Mouse (Mus musculus) liver, embryonic 13.5 days (tissue): ENCODE data around the gene Gm4303. TPM values are rescaled to one million over a fixed set of nuclear protein-coding genes. Genes with fewer than 3 reads are reported as not detected.
"Not testable (repeated sequence)": the region's sequence is repeated elsewhere in the genome, so short reads cannot be mapped to it uniquely, and the experiment has no call there.

Experiments used
- ATAC-seq: fragments of 200-750 bp; cut with Nextera tagmentation; 2 replicates; pipeline ENCODE4 v1.8.0; 2017; ENCODE audit warnings: low read depth, mild to moderate bottlenecking, moderate number of reproducible peaks, moderate library complexity
- DNase-seq: peaks from one replicate; pipeline ENCODE4 v3.0.0; 2022
- H3K27ac ChIP-seq: fragments of 300-500 bp; sonication (generic); 2 replicates; pipeline ENCODE4 v1.5.1; 2015; ENCODE audit warnings: moderate library complexity, mild to moderate bottlenecking, inconsistent platforms
- H3K27me3 ChIP-seq: fragments of 300-500 bp; sonication (generic); 2 replicates; pipeline ENCODE4 v1.6.1; 2015; ENCODE audit warnings: mild to moderate bottlenecking, inconsistent platforms
- H3K36me3 ChIP-seq: fragments of 300-500 bp; sonication (generic); 2 replicates; pipeline ENCODE4 v1.6.1; 2015; ENCODE audit warnings: mild to moderate bottlenecking, inconsistent platforms
- H3K4me1 ChIP-seq: fragments of 300-500 bp; sonication (generic); replicated peaks from 2 replicates; pipeline ENCODE4 v1.6.1; 2015; ENCODE audit warnings: inconsistent platforms
- H3K4me2 ChIP-seq: fragments of 300-500 bp; sonication (generic); 2 replicates; pipeline ENCODE4 v1.6.1; 2015; ENCODE audit warnings: inconsistent platforms, mild to moderate bottlenecking, moderate library complexity
- H3K4me3 ChIP-seq: fragments of 300-500 bp; sonication (generic); replicated peaks from 2 replicates; pipeline ENCODE4 v1.5.1; 2015; ENCODE audit warnings: mild to moderate bottlenecking, inconsistent platforms
- H3K9ac ChIP-seq: fragments of 300-500 bp; sonication (generic); 2 replicates; pipeline ENCODE4 v1.6.1; 2015; ENCODE audit warnings: mild to moderate bottlenecking, inconsistent platforms
- H3K9me3 ChIP-seq: fragments of 300-500 bp; sonication (generic); replicated peaks from 2 replicates; pipeline ENCODE4 v1.6.1; 2016; ENCODE audit warnings: inconsistent platforms
- WGBS: fragments of 180-500 bp; shearing (Covaris S2); methylation state at CpG from one replicate; pipeline ENCODE4 v1.1.7; 2015; ENCODE audit not compliant: insufficient replicate concordance; 5-methylcytosine and 5-hydroxymethylcytosine counted together
- polyA plus RNA-seq: library from polyadenylated mRNA; unstranded; fragments of >200 nt; fragmentation: Nextera tagmentation; extraction: Ambion mirVana; gene quantifications from 2 replicates; pipeline ENCODE4 v1.2.1, GENCODE M21; 2015

Gene Gm4303
- not detected in 2 replicates for polyA plus RNA-seq

DNA sequence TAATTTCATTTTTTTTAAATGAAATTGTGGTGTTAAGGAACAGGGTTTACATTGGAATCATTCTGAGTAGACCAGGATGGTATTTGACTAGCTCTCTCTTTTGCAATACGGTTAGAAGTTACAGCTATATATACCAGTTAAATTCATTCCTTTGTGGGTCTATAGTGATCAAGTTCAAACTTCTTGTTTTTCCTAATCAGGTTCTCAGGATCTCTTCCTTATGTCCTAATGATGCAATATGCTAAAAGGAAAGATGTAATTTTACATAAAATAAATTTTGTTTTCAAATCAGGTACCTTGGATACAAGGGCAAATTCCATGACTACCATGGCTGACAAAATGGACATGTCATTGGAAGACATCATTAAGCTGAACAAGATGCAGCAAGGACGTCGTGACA lies at the start of gene Gm4303:
Gene Gm4303 (plus strand): TSS at position 301 of the 400 bp plus-strand sequence.
- H3K36me3 ChIP-seq, H3K4me2 ChIP-seq, H3K4me1 ChIP-seq, ATAC-seq, DNase-seq, H3K27me3 ChIP-seq, H3K9ac ChIP-seq, H3K27ac ChIP-seq, H3K4me3 ChIP-seq, H3K9me3 ChIP-seq: not testable (repeated sequence)
- WGBS = no CpG with 5 or more reads among the region's 3 CpGs

DNA sequence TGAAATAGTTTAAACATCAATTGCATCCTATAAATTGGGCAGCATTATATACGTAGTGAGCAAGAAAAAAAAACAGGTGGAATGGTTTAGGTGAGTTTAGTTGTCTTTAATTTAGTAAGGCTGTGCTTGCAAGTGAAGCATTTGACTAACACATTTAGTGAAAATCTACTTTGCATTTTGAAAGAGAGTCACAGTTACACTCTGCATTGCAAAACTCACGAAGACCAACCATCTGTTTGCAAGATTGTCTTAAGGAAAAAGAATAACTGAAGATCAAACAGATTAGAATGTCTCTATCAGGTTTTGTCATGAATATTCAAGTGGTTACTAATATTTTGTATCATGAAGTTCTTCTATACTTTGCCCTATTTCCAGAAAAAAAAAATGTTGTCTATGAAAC lies 49.7 kb upstream of the Gm4303 start:
- WGBS = 51% methylated on average over 2 of the region's 2 CpGs
- Histone ChIP-seq H3K27me3 (no peaks in the 10 kb centered on the region), H3K4me3 (no peak overlapping the region), H3K9ac (no peak overlapping the region), H3K27ac (no peak overlapping the region), H3K4me1 (no peaks in the 10 kb centered on the region), H3K9me3 (no peaks in the 10 kb centered on the region), H3K4me2 (no peak overlapping the region), H3K36me3 (no peaks in the 10 kb centered on the region)
- no peak for DNase-seq
- ATAC-seq = no peak

GRCm38 (mm10) chr10:100300106-100300505 lies 45.7 kb upstream of the Gm4303 start:
- not testable (repeated sequence) for DNase-seq, H3K9me3 ChIP-seq, H3K9ac ChIP-seq, H3K27ac ChIP-seq, H3K4me3 ChIP-seq, H3K4me2 ChIP-seq, H3K4me1 ChIP-seq, ATAC-seq, H3K36me3 ChIP-seq, H3K27me3 ChIP-seq

GRCm38 (mm10) chr10:100335376-100335775 lies 10.4 kb upstream of the Gm4303 start, which contains the start of gene Gm4301:
TSS of gene Gm4301 (plus strand) at chr10:100335676.
- H3K9ac ChIP-seq, H3K27ac ChIP-seq, ATAC-seq, H3K36me3 ChIP-seq, H3K27me3 ChIP-seq, DNase-seq, H3K4me2 ChIP-seq, H3K4me3 ChIP-seq, H3K9me3 ChIP-seq, H3K4me1 ChIP-seq: not testable (repeated sequence)
- no CpG with 5 or more reads among the region's 2 CpGs for WGBS

GRCm38 (mm10) chr10:100340536-100340935 lies 5.2 kb upstream of the Gm4303 start, which contains the start of gene Gm4302:
TSS of gene Gm4302 (plus strand) at chr10:100340836.
- H3K36me3 ChIP-seq, H3K4me1 ChIP-seq, H3K27me3 ChIP-seq, H3K9me3 ChIP-seq, DNase-seq, H3K9ac ChIP-seq, H3K4me2 ChIP-seq, ATAC-seq, H3K27ac ChIP-seq, H3K4me3 ChIP-seq: not testable (repeated sequence)
- WGBS = no CpG with 5 or more reads among the region's 3 CpGs

DNA sequence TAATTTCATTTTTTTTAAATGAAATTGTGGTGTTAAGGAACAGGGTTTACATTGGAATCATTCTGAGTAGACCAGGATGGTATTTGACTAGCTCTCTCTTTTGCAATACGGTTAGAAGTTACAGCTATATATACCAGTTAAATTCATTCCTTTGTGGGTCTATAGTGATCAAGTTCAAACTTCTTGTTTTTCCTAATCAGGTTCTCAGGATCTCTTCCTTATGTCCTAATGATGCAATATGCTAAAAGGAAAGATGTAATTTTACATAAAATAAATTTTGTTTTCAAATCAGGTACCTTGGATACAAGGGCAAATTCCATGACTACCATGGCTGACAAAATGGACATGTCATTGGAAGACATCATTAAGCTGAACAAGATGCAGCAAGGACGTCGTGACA lies 5.0 kb downstream of the Gm4303 start, which contains the start of gene Gm4305:
Gene Gm4305 (plus strand): TSS at position 301 of the 400 bp plus-strand sequence.
- H3K4me2 ChIP-seq, H3K4me1 ChIP-seq, H3K9me3 ChIP-seq, H3K36me3 ChIP-seq, DNase-seq, H3K27me3 ChIP-seq, H3K4me3 ChIP-seq, H3K9ac ChIP-seq, ATAC-seq, H3K27ac ChIP-seq: not testable (repeated sequence)
- no CpG with 5 or more reads among the region's 3 CpGs for WGBS

- H3K36me3 ChIP-seq, DNase-seq, H3K4me1 ChIP-seq, H3K4me3 ChIP-seq, H3K9ac ChIP-seq, H3K27ac ChIP-seq, H3K4me2 ChIP-seq, H3K27me3 ChIP-seq, H3K9me3 ChIP-seq, ATAC-seq: not testable (repeated sequence)
- 40% methylated on average over 2 of the region's 2 CpGs for WGBS
These were observed 11.1 kb downstream of the Gm4303 start for GRCm38 (mm10) chr10:100356841-100357240.

- not testable (repeated sequence) for H3K4me3 ChIP-seq, H3K4me1 ChIP-seq, H3K4me2 ChIP-seq, H3K36me3 ChIP-seq, DNase-seq, H3K27ac ChIP-seq, H3K27me3 ChIP-seq, H3K9ac ChIP-seq, H3K9me3 ChIP-seq, ATAC-seq
- WGBS = no CpG with 5 or more reads among the region's 3 CpGs
These were observed 15.3 kb downstream of the Gm4303 start, which contains the start of gene Gm4307 for GRCm38 (mm10) chr10:100361038-100361437. TSS of gene Gm4307 (plus strand) at chr10:100361338.

DNA sequence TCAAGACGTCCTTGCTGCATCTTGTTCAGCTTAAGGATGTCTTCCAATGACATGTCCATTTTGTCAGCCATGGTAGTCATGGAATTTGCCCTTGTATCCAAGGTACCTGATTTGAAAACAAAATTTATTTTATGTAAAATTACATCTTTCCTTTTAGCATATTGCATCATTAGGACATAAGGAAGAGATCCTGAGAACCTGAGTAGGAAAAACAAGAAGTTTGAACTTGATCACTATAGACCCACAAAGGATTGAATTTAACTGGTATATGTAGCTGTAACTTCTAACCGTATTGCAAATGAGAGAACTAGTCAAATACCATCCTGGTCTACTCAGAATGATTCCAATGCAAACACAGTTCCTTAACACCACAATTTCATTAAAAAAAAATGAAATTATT lies 36.7 kb downstream of the Gm4303 start, which contains the start of gene Gm4312:
Gene Gm4312 (minus strand): TSS at position 101 of the 400 bp plus-strand sequence.
- not testable (repeated sequence) for H3K4me2 ChIP-seq, H3K27me3 ChIP-seq, DNase-seq, H3K27ac ChIP-seq, H3K4me3 ChIP-seq, H3K9ac ChIP-seq, H3K4me1 ChIP-seq, ATAC-seq, H3K36me3 ChIP-seq, H3K9me3 ChIP-seq
- no CpG with 5 or more reads among the region's 2 CpGs for WGBS

Other genes with a start within 250 kb of the Gm4303 start
- gene Gm4301, start 10.3 kb upstream of the Gm4303 start, polyA plus RNA-seq = not detected in 2 replicates
- not detected in 2 replicates for gene Gm4302, start 5.1 kb upstream of the Gm4303 start, polyA plus RNA-seq
- not detected in 2 replicates for gene Gm4305, start 5.1 kb downstream of the Gm4303 start, polyA plus RNA-seq
- gene Gm4307, start 15.4 kb downstream of the Gm4303 start, polyA plus RNA-seq = not detected in 2 replicates
- not detected in 2 replicates for gene Gm4312, start 36.6 kb downstream of the Gm4303 start, polyA plus RNA-seq
- gene Tmtc3, start 141.4 kb downstream of the Gm4303 start, polyA plus RNA-seq = 6.0 and 7.5 TPM in 2 replicates
- gene Cep290, start 141.6 kb downstream of the Gm4303 start, polyA plus RNA-seq = 3.5 and 4.2 TPM in 2 replicates
- 16.7 and 16.8 TPM in 2 replicates for gene 4930430F08Rik, start 244.5 kb downstream of the Gm4303 start, polyA plus RNA-seq
- gene 1700017N19Rik, start 244.5 kb downstream of the Gm4303 start, polyA plus RNA-seq = not detected in 2 replicates